8 mouse cellular contexts compared by ENCODE assay signal in genomic region chr5:111762085-111762484, GRCm38 (mm10). TPM values are rescaled to one million over a fixed set of nuclear protein-coding genes. Genes with fewer than 3 reads are reported as not detected.
DNase-seq lines count a peak whose midpoint lies in the region; ATAC-seq lines count a peak whose summit lies in the region.

No protein-coding gene starts in this region.

- no peaks in the 10 kb centered on the region for H3K36me3 ChIP-seq in forebrain, embryonic 14.5 days (ENCODE audit: control insufficient read depth, insufficient read depth, low read length)
- H3K36me3 ChIP-seq in heart, embryonic 16.5 days (ENCODE audit: control insufficient read depth, insufficient read depth): no peaks in the 10 kb centered on the region
- H3K36me3 ChIP-seq in liver, embryonic 11.5 days (ENCODE audit: control insufficient read depth, insufficient read depth, low read length): no peaks in the 10 kb centered on the region

- peaks cover 29% of the 10 kb centered on the region for H3K4me1 ChIP-seq in forebrain, embryonic 14.5 days (ENCODE audit: control insufficient read depth, insufficient read depth, low read length)
- H3K4me1 ChIP-seq in heart, embryonic 16.5 days (ENCODE audit: control insufficient read depth, insufficient read depth, low read length): peaks cover 14% of the 10 kb centered on the region
- no peaks in the 10 kb centered on the region for H3K4me1 ChIP-seq in liver, embryonic 11.5 days (replicated peaks; ENCODE audit: control insufficient read depth, insufficient read depth, low read length)

- WGBS in forebrain, embryonic 14.5 days: 3% methylated on average over 17 of the region's 17 CpGs
- 4% methylated on average over 17 of the region's 17 CpGs for WGBS in heart, embryonic 16.5 days
- WGBS in liver, embryonic 11.5 days: 8% methylated on average over 17 of the region's 17 CpGs

- peak overlapping the region; percentile 95 for H3K27ac ChIP-seq in forebrain, embryonic 14.5 days (ENCODE audit: low read depth, low read length)
- H3K27ac ChIP-seq in heart, embryonic 16.5 days (ENCODE audit: low read length): peak overlapping the region; percentile 46
- peak overlapping the region; percentile 32; the same call in 1 of the 2 replicates for H3K27ac ChIP-seq in liver, embryonic 11.5 days (ENCODE audit: low read depth, low read length)

- no peaks in the 10 kb centered on the region for H3K27me3 ChIP-seq in forebrain, embryonic 14.5 days (replicated peaks; ENCODE audit: control insufficient read depth, insufficient read depth, low read length)
- H3K27me3 ChIP-seq in heart, embryonic 16.5 days (ENCODE audit: control insufficient read depth, insufficient read depth, low read length): no peaks in the 10 kb centered on the region
- peaks cover 12% of the 10 kb centered on the region for H3K27me3 ChIP-seq in liver, embryonic 11.5 days (replicated peaks; ENCODE audit: control insufficient read depth, insufficient read depth, low read length)

- H3K4me3 ChIP-seq in forebrain, embryonic 14.5 days (ENCODE audit: low read depth, low read length): peak overlapping the region; percentile 25
- peak overlapping the region; percentile 46 for H3K4me3 ChIP-seq in heart, embryonic 16.5 days (ENCODE audit: low read length)
- H3K4me3 ChIP-seq in liver, embryonic 11.5 days (ENCODE audit: low read depth, low read length): no peak overlapping the region

- DNase-seq in cerebellum, postnatal 10 days: peak; percentile 51 to 59
- DNase-seq in cerebellum, adult 11-12 months: no peak
- DNase-seq in forebrain, embryonic 14.5 days (ENCODE audit: low spot score): peak; percentile 97
- peak; percentile 26 to 41 for DNase-seq in kidney, postnatal 36 days
- DNase-seq in liver, embryonic 11.5 days (ENCODE audit: low spot score): no peak
- peak; percentile 91 for DNase-seq in right cerebral cortex, adult 18-20 months

- H3K4me2 ChIP-seq in forebrain, embryonic 14.5 days (ENCODE audit: low read length): peak overlapping the region; percentile 64
- H3K4me2 ChIP-seq in heart, embryonic 16.5 days (ENCODE audit: low read depth, low read length): peak overlapping the region; percentile 81
- H3K4me2 ChIP-seq in liver, embryonic 11.5 days: peak overlapping the region; percentile 44; the same call in 1 of the 2 replicates

- H3K9me3 ChIP-seq in forebrain, embryonic 14.5 days (replicated peaks; ENCODE audit: control insufficient read depth, low read length): no peaks in the 10 kb centered on the region; the same call in 1 of the 2 replicates
- H3K9me3 ChIP-seq in heart, embryonic 16.5 days (replicated peaks; ENCODE audit: control insufficient read depth, low read length): no peaks in the 10 kb centered on the region
- H3K9me3 ChIP-seq in liver, embryonic 11.5 days (ENCODE audit: control insufficient read depth, low read length): no peaks in the 10 kb centered on the region

- peak; percentile 91 for ATAC-seq in forebrain, embryonic 14.5 days
- peak; percentile 72 for ATAC-seq in heart, embryonic 16.5 days (replicated peaks; ENCODE audit: extremely low read depth, insufficient read depth, low FRiP score)
- ATAC-seq in liver, embryonic 11.5 days (replicated peaks; ENCODE audit: low FRiP score): no peak
- no peak for ATAC-seq in monocyte, adult 5-6 weeks (replicated peaks; ENCODE audit: insufficient number of reproducible peaks, low FRiP score, low TSS enrichment, poor library complexity, severe bottlenecking)

- no peak overlapping the region; the same call in 1 of the 2 replicates for H3K9ac ChIP-seq in forebrain, embryonic 14.5 days (ENCODE audit: low read length)
- H3K9ac ChIP-seq in heart, embryonic 16.5 days (ENCODE audit: low read length): peak overlapping the region; percentile 64; the same call in 1 of the 2 replicates
- H3K9ac ChIP-seq in liver, embryonic 11.5 days (ENCODE audit: low read depth, low read length): no peak overlapping the region

RNA-seq across cellular contexts. Expression of gene Gm26897, which starts 28.4 kb away (rescaled TPM):
- polyA plus RNA-seq in forebrain, embryonic 14.5 days (2014; fragmentation: Nextera tagmentation; extraction: Ambion mirVana): not detected in 2 replicates
- polyA plus RNA-seq in heart, embryonic 16.5 days (2015; fragmentation: Nextera tagmentation; extraction: Ambion mirVana): not detected in 2 replicates
- not detected in 2 replicates for polyA plus RNA-seq in liver, embryonic 11.5 days (2014; fragmentation: Nextera tagmentation; extraction: Ambion mirVana)
- total RNA-seq in monocyte, adult 5-6 weeks (2017): not detected in 3 replicates

Comparison
In these comparisons a context has a peak if more than half of its experiments do, and no peak if none do; other contexts are left out.
1. DNase-seq: peak in cerebellum, postnatal 10 days (2 of 2), forebrain, embryonic 14.5 days (single experiment), kidney, postnatal 36 days (2 of 2) and right cerebral cortex, adult 18-20 months (single experiment); none in cerebellum, adult 11-12 months (single experiment) and liver, embryonic 11.5 days (single experiment).
2. ATAC-seq: peak in forebrain, embryonic 14.5 days (single experiment) and heart, embryonic 16.5 days (single experiment); none in liver, embryonic 11.5 days (single experiment) and monocyte, adult 5-6 weeks (single experiment).
3. H3K27ac ChIP-seq: peak in every context shown above with its lines; median percentile 95 in forebrain, embryonic 14.5 days; 46 in heart, embryonic 16.5 days; 32 in liver, embryonic 11.5 days.
4. Peak in every context shown above with its lines, with median percentiles within 50 percentile points of each other: H3K4me2 ChIP-seq.